Mouse (Mus musculus): Measurements from ENCODE around the gene Bmper.

Bmper gene

GRCm38 (mm10) chr9:23349603-23350002, 126.7 kb downstream of the Bmper start:
- in situ Hi-C loops (cut with MboI; ENCODE audit: low pct_unique_long_range_greater_than_20kb in 1 of 2, low sequenced_read_pairs in 2 of 2, unreplicated experiment in 1 of 2) = no loop called here

- in situ Hi-C loops (cut with MboI; ENCODE audit: low pct_unique_long_range_greater_than_20kb in 1 of 2, low sequenced_read_pairs in 2 of 2, unreplicated experiment in 1 of 2) = no loop called here
These were observed 128.5 kb downstream of the Bmper start for GRCm38 (mm10) chr9:23351400-23351799.

- in situ Hi-C loops (cut with MboI; ENCODE audit: low pct_unique_long_range_greater_than_20kb in 1 of 2, low sequenced_read_pairs in 2 of 2, unreplicated experiment in 1 of 2) = no loop called here
These were observed 129.5 kb downstream of the Bmper start for GRCm38 (mm10) chr9:23352396-23352795.

GRCm38 (mm10) chr9:23354201-23354820, 131.4 kb downstream of the Bmper start:
- in situ Hi-C loops (cut with MboI; ENCODE audit: low pct_unique_long_range_greater_than_20kb in 1 of 2, low sequenced_read_pairs in 2 of 2, unreplicated experiment in 1 of 2) = no loop called here

GRCm38 (mm10) chr9:23358108-23358507, 135.2 kb downstream of the Bmper start:
- in situ Hi-C loops (cut with MboI; ENCODE audit: low pct_unique_long_range_greater_than_20kb in 1 of 2, low sequenced_read_pairs in 2 of 2, unreplicated experiment in 1 of 2) = no loop called here

GRCm38 (mm10) chr9:23363139-23363538, 140.3 kb downstream of the Bmper start:
- in situ Hi-C loops (cut with MboI; ENCODE audit: low pct_unique_long_range_greater_than_20kb in 1 of 2, low sequenced_read_pairs in 2 of 2, unreplicated experiment in 1 of 2) = no loop called here

GRCm38 (mm10) chr9:23363540-23363939, 140.7 kb downstream of the Bmper start:
- in situ Hi-C loops (cut with MboI; ENCODE audit: low pct_unique_long_range_greater_than_20kb in 1 of 2, low sequenced_read_pairs in 2 of 2, unreplicated experiment in 1 of 2) = no loop called here

- in situ Hi-C loops (cut with MboI; ENCODE audit: low pct_unique_long_range_greater_than_20kb in 1 of 2, low sequenced_read_pairs in 2 of 2, unreplicated experiment in 1 of 2) = no loop called here
These were observed 141.2 kb downstream of the Bmper start for GRCm38 (mm10) chr9:23364047-23364446.

- in situ Hi-C loops (cut with MboI; ENCODE audit: low pct_unique_long_range_greater_than_20kb in 1 of 2, low sequenced_read_pairs in 2 of 2, unreplicated experiment in 1 of 2) = no loop called here
These were observed 145.2 kb downstream of the Bmper start for GRCm38 (mm10) chr9:23368124-23368523.

- in situ Hi-C loops (cut with MboI; ENCODE audit: low pct_unique_long_range_greater_than_20kb in 1 of 2, low sequenced_read_pairs in 2 of 2, unreplicated experiment in 1 of 2) = no loop called here
These were observed 152.0 kb downstream of the Bmper start for GRCm38 (mm10) chr9:23374789-23375460.

- in situ Hi-C loops (cut with MboI; ENCODE audit: low pct_unique_long_range_greater_than_20kb in 1 of 2, low sequenced_read_pairs in 2 of 2, unreplicated experiment in 1 of 2) = no loop called here
These were observed 155.2 kb downstream of the Bmper start for GRCm38 (mm10) chr9:23377831-23378730.

GRCm38 (mm10) chr9:23378731-23379170, 155.9 kb downstream of the Bmper start:
- in situ Hi-C loops (cut with MboI; ENCODE audit: low pct_unique_long_range_greater_than_20kb in 1 of 2, low sequenced_read_pairs in 2 of 2, unreplicated experiment in 1 of 2) = no loop called here

GRCm38 (mm10) chr9:23380171-23380835, 157.4 kb downstream of the Bmper start:
- in situ Hi-C loops (cut with MboI; ENCODE audit: low pct_unique_long_range_greater_than_20kb in 1 of 2, low sequenced_read_pairs in 2 of 2, unreplicated experiment in 1 of 2) = no loop called here

GRCm38 (mm10) chr9:23383291-23383690, 160.4 kb downstream of the Bmper start:
- in situ Hi-C loops (cut with MboI; ENCODE audit: low pct_unique_long_range_greater_than_20kb in 1 of 2, low sequenced_read_pairs in 2 of 2, unreplicated experiment in 1 of 2) = no loop called here

GRCm38 (mm10) chr9:23383837-23384236, 161.0 kb downstream of the Bmper start:
- in situ Hi-C loops (cut with MboI; ENCODE audit: low pct_unique_long_range_greater_than_20kb in 1 of 2, low sequenced_read_pairs in 2 of 2, unreplicated experiment in 1 of 2) = no loop called here

- in situ Hi-C loops (cut with MboI; ENCODE audit: low pct_unique_long_range_greater_than_20kb in 1 of 2, low sequenced_read_pairs in 2 of 2, unreplicated experiment in 1 of 2) = no loop called here
These were observed 162.0 kb downstream of the Bmper start for GRCm38 (mm10) chr9:23384880-23385279.

- in situ Hi-C loops (cut with MboI; ENCODE audit: low pct_unique_long_range_greater_than_20kb in 1 of 2, low sequenced_read_pairs in 2 of 2, unreplicated experiment in 1 of 2) = no loop called here
These were observed 163.3 kb downstream of the Bmper start for GRCm38 (mm10) chr9:23386201-23386600.

- in situ Hi-C loops (cut with MboI; ENCODE audit: low pct_unique_long_range_greater_than_20kb in 1 of 2, low sequenced_read_pairs in 2 of 2, unreplicated experiment in 1 of 2) = no loop called here
These were observed 167.2 kb downstream of the Bmper start for GRCm38 (mm10) chr9:23390118-23390517.
